In genomic region chr1:56800611-56801010, GRCm38 (mm10) we compare ENCODE assay signal across 19 mouse cellular contexts.
DNase-seq lines count a peak whose midpoint lies in the region; ATAC-seq lines count a peak whose summit lies in the region.
"Had no signal": no experiment of that assay in that cellular context is flagged by ENCODE, and none has a peak within 500 bp of the region (broad histone marks: within the 10 kb centered on the region; RNA-seq: fewer than 3 reads in every experiment).

No protein-coding gene starts in this region.

- DNase-seq in limb, embryonic 11.5 days (ENCODE audit: low spot score): peak; percentile 23
- DNase-seq in limb, embryonic 10.5 days (ENCODE audit: low spot score): no peak
- DNase-seq in forebrain, embryonic 14.5 days (ENCODE audit: low spot score): no peak
- peak; percentile 32 for DNase-seq in retina, embryonic 14.5 days (ENCODE audit: low spot score)
- no peak for DNase-seq in thymus, postnatal 4 days
- DNase-seq: adrenal gland, adult 8-10 months; adrenal gland, postnatal 36 days; cerebellum, adult 11 months; cerebellum, adult 9-10 months; cerebellum, postnatal 36 days; gastrocnemius, postnatal 10 days; heart, adult 2 months; kidney, adult 11 months had no signal

- no peak overlapping the region for H3K9ac ChIP-seq in limb, embryonic 11.5 days (ENCODE audit: low read length)
- H3K9ac ChIP-seq in forebrain, embryonic 12.5 days: no peak overlapping the region
- H3K9ac ChIP-seq in forebrain, embryonic 14.5 days (ENCODE audit: low read length): no peak overlapping the region
- no peak overlapping the region for H3K9ac ChIP-seq in hindbrain, embryonic 13.5 days
- H3K9ac ChIP-seq: embryonic facial prominence, embryonic 13.5 days; heart, embryonic 12.5 days; hindbrain, embryonic 15.5 days had no signal

- H3K27me3 ChIP-seq in limb, embryonic 11.5 days (ENCODE audit: control insufficient read depth, insufficient read depth, low read length): no peaks in the 10 kb centered on the region
- no peaks in the 10 kb centered on the region for H3K27me3 ChIP-seq in limb, embryonic 10.5 days (ENCODE audit: low read depth, poor library complexity, severe bottlenecking)
- no peaks in the 10 kb centered on the region for H3K27me3 ChIP-seq in forebrain, embryonic 12.5 days
- H3K27me3 ChIP-seq in forebrain, embryonic 14.5 days (replicated peaks; ENCODE audit: control insufficient read depth, insufficient read depth, low read length): no peaks in the 10 kb centered on the region
- H3K27me3 ChIP-seq in hindbrain, embryonic 13.5 days: no peaks in the 10 kb centered on the region
- H3K27me3 ChIP-seq: embryonic facial prominence, embryonic 13.5 days; heart, embryonic 12.5 days; hindbrain, embryonic 15.5 days had no signal

- no peaks in the 10 kb centered on the region for H3K36me3 ChIP-seq in limb, embryonic 11.5 days (ENCODE audit: control insufficient read depth, insufficient read depth, low read length)
- H3K36me3 ChIP-seq in limb, embryonic 10.5 days: peaks cover 7% of the 10 kb centered on the region
- H3K36me3 ChIP-seq in forebrain, embryonic 12.5 days (replicated peaks): peaks cover 4% of the 10 kb centered on the region; the same call in 1 of the 2 replicates
- H3K36me3 ChIP-seq in forebrain, embryonic 14.5 days (ENCODE audit: control insufficient read depth, insufficient read depth, low read length): no peaks in the 10 kb centered on the region
- H3K36me3 ChIP-seq in hindbrain, embryonic 13.5 days: peaks cover 4% of the 10 kb centered on the region; the same call in 1 of the 2 replicates
- H3K36me3 ChIP-seq: heart, embryonic 12.5 days; hindbrain, embryonic 15.5 days had no signal

- no peaks in the 10 kb centered on the region for H3K9me3 ChIP-seq in limb, embryonic 11.5 days (ENCODE audit: control insufficient read depth, low read length)
- H3K9me3 ChIP-seq in limb, embryonic 10.5 days (replicated peaks): no peaks in the 10 kb centered on the region
- H3K9me3 ChIP-seq in forebrain, embryonic 12.5 days: no peaks in the 10 kb centered on the region
- H3K9me3 ChIP-seq in forebrain, embryonic 14.5 days (replicated peaks; ENCODE audit: control insufficient read depth, low read length): no peaks in the 10 kb centered on the region
- H3K9me3 ChIP-seq in hindbrain, embryonic 13.5 days: no peaks in the 10 kb centered on the region
- H3K9me3 ChIP-seq: embryonic facial prominence, embryonic 13.5 days; heart, embryonic 12.5 days; hindbrain, embryonic 10.5 days; hindbrain, embryonic 15.5 days had no signal

- no peak overlapping the region for H3K4me3 ChIP-seq in limb, embryonic 11.5 days (ENCODE audit: low read depth, low read length)
- H3K4me3 ChIP-seq in limb, embryonic 10.5 days: no peak overlapping the region
- no peak overlapping the region for H3K4me3 ChIP-seq in forebrain, embryonic 12.5 days (replicated peaks)
- H3K4me3 ChIP-seq in forebrain, embryonic 14.5 days (ENCODE audit: low read depth, low read length): no peak overlapping the region
- H3K4me3 ChIP-seq in hindbrain, embryonic 13.5 days: no peak overlapping the region
- H3K4me3 ChIP-seq: embryonic facial prominence, embryonic 13.5 days; heart, adult 2 months; heart, embryonic 12.5 days; hindbrain, embryonic 10.5 days; hindbrain, embryonic 15.5 days had no signal

- no peak overlapping the region for H3K27ac ChIP-seq in limb, embryonic 11.5 days (replicated peaks; ENCODE audit: low read depth, low read length)
- no peak overlapping the region for H3K27ac ChIP-seq in limb, embryonic 10.5 days
- H3K27ac ChIP-seq in forebrain, embryonic 12.5 days: no peak overlapping the region
- H3K27ac ChIP-seq in forebrain, embryonic 14.5 days (ENCODE audit: low read depth, low read length): no peak overlapping the region
- H3K27ac ChIP-seq in hindbrain, embryonic 13.5 days: no peak overlapping the region
- H3K27ac ChIP-seq: embryonic facial prominence, embryonic 13.5 days; heart, adult 2 months; hindbrain, embryonic 10.5 days; hindbrain, embryonic 15.5 days had no signal

- WGBS in limb, embryonic 11.5 days: 74% methylated on average over 7 of the region's 7 CpGs
- WGBS in limb, embryonic 10.5 days: 79% methylated on average over 7 of the region's 7 CpGs
- 48% methylated on average over 7 of the region's 7 CpGs for WGBS in forebrain, embryonic 12.5 days
- WGBS in forebrain, embryonic 14.5 days: 26% methylated on average over 7 of the region's 7 CpGs
- WGBS in hindbrain, embryonic 13.5 days: 65% methylated on average over 7 of the region's 7 CpGs

- no peak for ATAC-seq in limb, embryonic 11.5 days (ENCODE audit: insufficient number of reproducible peaks, low FRiP score, low TSS enrichment, low read depth)
- peak; percentile 61; the same call in 1 of the 2 replicates for ATAC-seq in forebrain, embryonic 12.5 days (ENCODE audit: low FRiP score)
- ATAC-seq in forebrain, embryonic 14.5 days: peak; percentile 48; the same call in 1 of the 2 replicates
- no peak for ATAC-seq in hindbrain, embryonic 13.5 days (ENCODE audit: low FRiP score)

- H3K4me2 ChIP-seq in limb, embryonic 11.5 days (ENCODE audit: low read depth, severe bottlenecking): no peak overlapping the region
- no peak overlapping the region for H3K4me2 ChIP-seq in forebrain, embryonic 12.5 days
- H3K4me2 ChIP-seq in forebrain, embryonic 14.5 days (ENCODE audit: low read length): no peak overlapping the region
- no peak overlapping the region for H3K4me2 ChIP-seq in hindbrain, embryonic 13.5 days
- H3K4me2 ChIP-seq: embryonic facial prominence, embryonic 13.5 days; heart, embryonic 12.5 days; hindbrain, embryonic 15.5 days had no signal

- H3K4me1 ChIP-seq in limb, embryonic 11.5 days (ENCODE audit: control insufficient read depth, insufficient read depth, low read length): no peaks in the 10 kb centered on the region
- no peaks in the 10 kb centered on the region; the same call in 1 of the 2 replicates for H3K4me1 ChIP-seq in limb, embryonic 10.5 days
- 0 out of 2 replicates have a peak, but pooled peaks cover 3% of the 10 kb centered on the region for H3K4me1 ChIP-seq in forebrain, embryonic 12.5 days
- no peaks in the 10 kb centered on the region for H3K4me1 ChIP-seq in forebrain, embryonic 14.5 days (ENCODE audit: control insufficient read depth, insufficient read depth, low read length)
- H3K4me1 ChIP-seq in hindbrain, embryonic 13.5 days (replicated peaks): no peaks in the 10 kb centered on the region
- H3K4me1 ChIP-seq: embryonic facial prominence, embryonic 13.5 days; heart, embryonic 12.5 days; hindbrain, embryonic 10.5 days; hindbrain, embryonic 15.5 days had no signal

Comparison
In these comparisons a context has a peak if more than half of its experiments do, and no peak if none do; other contexts are left out.
1. DNase-seq: peak in limb, embryonic 11.5 days (single experiment) and retina, embryonic 14.5 days (single experiment); none in limb, embryonic 10.5 days (single experiment), forebrain, embryonic 14.5 days (single experiment) and thymus, postnatal 4 days (single experiment).
2. ATAC-seq: peak in forebrain, embryonic 12.5 days (single experiment) and forebrain, embryonic 14.5 days (single experiment); none in limb, embryonic 11.5 days (single experiment) and hindbrain, embryonic 13.5 days (single experiment).